Mouse (Mus musculus) neutrophil, adult 5-6 weeks (primary cell): ENCODE results near the gene Sema3a. TPM values are rescaled to one million over a fixed set of nuclear protein-coding genes. Genes with fewer than 3 reads are reported as not detected.

Source experiments
- ATAC-seq: fragments of 151-379, 151-347 bp; 2 replicates; pipeline ENCODE4 v1.8.0; 2017; ENCODE audit warnings: mild to moderate bottlenecking, moderate TSS enrichment; ENCODE audit not compliant: insufficient number of reproducible peaks, poor library complexity, low FRiP score, severe bottlenecking; ENCODE audit errors: extremely low read depth
- total RNA-seq: library from RNA; stranded (forward); fragments of 200-1000 nt; gene quantifications from 2 replicates; pipeline ENCODE4 v1.2.3, GENCODE M21; 2017

The Sema3a gene
- total RNA-seq, 1 experiment from 2014 or later = not detected

- ATAC-seq = no peak
Measured at GRCm38 (mm10) chr5:13624754-13625153, 499.5 kb downstream of the Sema3a start.

GRCm38 (mm10) chr5:13626093-13626492 lies 500.9 kb downstream of the Sema3a start:
- ATAC-seq = no peak

- peak; percentile 58; the same call in 1 of the 2 replicates for ATAC-seq
Measured at GRCm38 (mm10) chr5:13628606-13629311, 503.5 kb downstream of the Sema3a start.

GRCm38 (mm10) chr5:13629916-13630315 lies 504.7 kb downstream of the Sema3a start:
- no peak for ATAC-seq

GRCm38 (mm10) chr5:13630692-13631091 lies 505.5 kb downstream of the Sema3a start:
- ATAC-seq = no peak

- ATAC-seq = no peak
Measured at GRCm38 (mm10) chr5:13636237-13636636, 511.0 kb downstream of the Sema3a start.
